Mouse (Mus musculus): ENCODE results near the gene Adamts1. TPM values are rescaled to one million over a fixed set of nuclear protein-coding genes. Genes with fewer than 3 reads are reported as not detected.

Adamts1 gene
- polyA plus RNA-seq (2012; rRNA removed) = 6.7 and 7.4 TPM in 2 replicates

DNA sequence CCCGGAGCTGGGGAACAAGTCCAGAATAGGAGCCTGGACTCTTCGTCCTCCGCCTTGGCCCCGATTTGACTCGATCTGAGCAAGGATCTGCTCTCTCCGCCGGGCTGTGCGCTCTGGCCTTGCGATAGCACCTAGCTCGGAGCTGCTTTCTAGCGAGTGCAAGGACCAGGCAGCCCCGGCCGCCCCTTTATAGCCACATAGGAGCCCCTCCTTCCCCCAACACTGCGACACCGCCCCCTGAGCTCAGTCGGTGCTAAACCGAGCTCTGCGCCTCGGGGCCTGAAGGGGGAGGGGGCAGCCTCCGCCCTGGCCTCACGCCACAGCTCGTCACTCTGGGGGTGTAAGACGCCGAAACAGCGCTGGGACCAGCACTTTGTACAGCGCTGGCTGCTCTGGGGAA, at the start of gene Adamts1:
Adamts1 (minus strand) TSS at position 160 of the 400 bp plus-strand sequence.
- peak; percentile 37 to 67 for DNase-seq (ENCODE audit: extremely low spot score in 1 of 2, low spot score in 1 of 2)

DNA sequence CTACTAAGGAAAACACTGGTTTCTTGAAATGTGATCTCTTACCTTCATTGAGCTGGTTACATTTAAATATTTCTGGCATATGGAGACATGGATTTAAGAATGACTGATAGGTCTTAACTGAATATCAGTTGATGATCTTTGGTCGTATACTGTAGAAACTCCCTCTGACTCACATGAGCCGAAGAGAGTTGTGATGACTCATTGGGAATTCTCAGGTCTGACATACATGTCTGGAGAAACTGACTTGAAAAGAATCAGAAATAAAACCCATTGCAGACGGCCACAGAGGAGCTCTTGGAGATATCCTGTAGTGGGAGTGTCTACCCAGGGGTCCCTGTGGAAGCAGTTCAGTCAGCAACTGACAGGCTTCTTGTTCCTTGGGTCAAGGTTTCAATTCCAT, 24.2 kb upstream of the Adamts1 start:
- no peak for DNase-seq (ENCODE audit: extremely low spot score in 1 of 2, low spot score in 1 of 2)

GRCm38 (mm10) chr16:85822330-85822916, 19.5 kb upstream of the Adamts1 start:
- DNase-seq (ENCODE audit: extremely low spot score in 1 of 2, low spot score in 1 of 2) = no peak

- DNase-seq (ENCODE audit: extremely low spot score in 1 of 2, low spot score in 1 of 2) = no peak
These were observed 17.0 kb upstream of the Adamts1 start for GRCm38 (mm10) chr16:85819808-85820458.

- no peak for DNase-seq (ENCODE audit: extremely low spot score in 1 of 2, low spot score in 1 of 2)
These were observed 11.2 kb upstream of the Adamts1 start for GRCm38 (mm10) chr16:85814116-85814515.

DNA sequence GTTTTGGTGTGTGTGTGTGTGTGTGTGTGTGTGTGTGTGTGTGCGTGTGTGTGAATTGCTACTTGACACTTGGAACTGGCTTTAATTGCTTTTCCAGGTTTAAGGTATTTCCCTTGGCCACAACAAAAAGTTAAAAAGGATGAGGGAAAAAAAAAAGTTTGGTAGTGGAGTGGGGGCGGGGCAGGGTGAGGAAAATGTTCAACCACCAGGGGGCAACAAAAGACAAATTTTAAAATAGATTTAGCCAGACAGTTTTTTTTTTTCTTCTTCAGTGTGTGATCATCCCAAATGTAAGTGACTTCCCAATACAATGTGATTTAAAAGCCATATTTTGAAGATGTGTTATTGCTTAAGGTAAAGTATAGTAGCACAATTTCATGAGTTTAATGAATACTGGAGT, 4.7 kb upstream of the Adamts1 start:
- peak in 1 of 2 experiments; percentile 82 for DNase-seq (ENCODE audit: extremely low spot score in 1 of 2, low spot score in 1 of 2)

GRCm38 (mm10) chr16:85807072-85807471, 4.2 kb upstream of the Adamts1 start:
- DNase-seq (ENCODE audit: extremely low spot score in 1 of 2, low spot score in 1 of 2) = peak in 1 of 2 experiments; percentile 84

DNA sequence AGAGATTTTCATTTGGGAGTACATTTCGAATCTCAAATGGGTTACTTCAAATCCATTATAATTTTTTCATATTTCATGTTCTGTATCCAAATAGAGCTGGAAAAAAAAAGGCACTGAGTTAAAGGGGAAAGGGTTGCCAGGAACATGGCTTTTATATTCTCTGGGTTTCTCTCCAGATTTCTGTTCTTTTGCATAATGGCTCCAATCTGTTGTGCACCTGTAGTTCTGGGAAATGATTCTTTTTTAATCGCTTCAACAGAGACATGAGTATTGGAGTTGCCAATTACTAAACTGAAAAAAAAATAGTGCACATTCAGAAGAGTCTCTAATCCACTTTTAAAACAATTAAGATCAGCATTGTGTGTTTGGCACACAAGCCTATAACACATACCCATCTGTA, 2.7 kb upstream of the Adamts1 start:
- no peak for DNase-seq (ENCODE audit: extremely low spot score in 1 of 2, low spot score in 1 of 2)

DNA sequence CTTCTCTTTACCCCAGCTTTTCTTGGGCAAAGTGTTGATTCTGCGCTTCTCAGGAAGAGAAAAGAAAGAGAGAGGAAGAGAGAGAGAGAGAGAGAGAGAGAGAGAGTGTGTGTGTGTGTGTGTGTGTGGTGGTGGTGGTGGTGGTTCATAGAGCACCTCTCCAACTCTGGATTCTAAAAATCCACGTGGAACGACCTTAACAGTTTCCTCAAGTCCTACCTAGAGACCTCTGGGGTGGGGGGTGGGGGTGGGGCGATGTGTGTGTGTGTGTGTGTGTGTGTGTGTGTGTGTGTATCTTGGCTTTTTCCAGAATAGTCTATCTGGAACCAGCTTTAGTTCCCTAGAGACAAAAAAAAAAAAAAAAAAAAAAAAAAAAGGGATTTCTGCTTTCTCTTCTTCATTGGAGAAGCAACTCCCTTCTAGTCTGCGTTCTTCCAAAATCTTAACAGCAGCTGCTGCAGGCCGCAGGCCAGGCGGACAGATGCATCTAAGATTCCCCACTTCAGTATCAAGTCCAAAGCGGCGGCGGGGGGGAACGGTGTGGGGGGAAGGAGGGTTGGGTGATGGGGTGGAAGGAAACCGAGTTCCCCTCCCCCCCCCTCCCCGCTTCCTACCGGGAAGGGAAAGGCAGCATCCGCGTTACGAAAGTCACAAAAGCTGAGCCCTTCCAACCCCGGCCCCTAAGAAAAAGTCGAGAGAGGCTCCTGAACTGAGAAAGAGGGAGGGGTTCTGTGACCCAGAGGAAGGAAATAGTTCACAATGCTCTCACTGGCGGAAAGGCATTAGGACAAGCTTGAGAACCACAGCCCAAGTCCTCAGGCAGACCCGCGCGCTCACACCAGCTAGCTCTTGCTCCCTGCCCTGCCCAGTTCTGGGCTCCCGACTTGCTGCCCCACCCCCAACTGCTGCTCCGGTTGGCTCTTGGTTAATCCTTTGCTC, 969 bp upstream of the Adamts1 start:
- peak in 1 of 2 experiments; percentile 17 for DNase-seq (ENCODE audit: extremely low spot score in 1 of 2, low spot score in 1 of 2)

DNA sequence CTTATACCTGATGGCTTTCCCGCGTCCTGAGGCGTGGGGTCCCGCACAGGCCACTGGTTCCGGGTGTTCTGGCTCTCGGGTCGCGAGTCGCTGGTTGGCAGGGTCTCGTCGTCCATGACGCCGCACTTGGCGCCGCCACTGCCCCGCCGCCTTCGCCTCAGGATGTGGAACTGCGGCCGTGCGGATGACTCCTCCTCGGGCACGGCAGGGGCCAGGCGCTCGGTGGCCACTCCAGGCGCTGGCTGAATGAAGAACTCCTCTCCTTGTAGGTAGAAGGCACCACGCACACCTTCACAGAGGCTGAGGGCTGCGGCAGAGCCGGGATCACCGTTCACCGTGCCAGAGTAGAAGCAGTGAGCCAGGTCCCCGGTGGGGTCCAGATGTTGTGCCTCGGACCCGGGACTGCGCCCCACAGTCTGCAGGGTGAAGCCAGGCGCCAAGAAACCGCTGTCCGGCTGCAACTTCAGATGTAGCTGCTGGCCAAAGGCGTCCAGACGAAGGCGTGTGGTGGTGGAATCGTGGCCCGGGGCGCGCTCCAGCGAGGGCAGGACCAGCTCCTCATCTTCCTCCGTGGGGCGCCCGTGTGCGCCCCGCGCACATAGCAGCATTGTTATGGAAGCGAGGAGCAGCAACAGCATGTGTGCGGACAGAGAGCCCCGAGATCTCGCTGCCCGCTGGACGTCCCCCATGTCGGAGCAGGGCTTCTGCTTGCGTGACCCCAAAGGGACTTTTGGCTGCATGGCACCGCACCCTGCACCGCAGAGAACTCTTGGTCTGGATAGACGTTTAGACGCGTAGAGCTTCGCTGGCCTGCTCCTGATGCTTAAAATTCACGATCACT, 722 bp downstream of the Adamts1 start:
- peak in 1 of 2 experiments; percentile 11 for DNase-seq (ENCODE audit: extremely low spot score in 1 of 2, low spot score in 1 of 2)

- DNase-seq (ENCODE audit: extremely low spot score in 1 of 2, low spot score in 1 of 2) = peak; percentile 49 to 81
These were observed 1.7 kb downstream of the Adamts1 start for GRCm38 (mm10) chr16:85801252-85801651.

GRCm38 (mm10) chr16:85800691-85801090, 2.2 kb downstream of the Adamts1 start:
- DNase-seq (ENCODE audit: extremely low spot score in 1 of 2, low spot score in 1 of 2) = peak; percentile 72 to 87

- DNase-seq (ENCODE audit: extremely low spot score in 1 of 2, low spot score in 1 of 2) = no peak
These were observed 2.9 kb downstream of the Adamts1 start for GRCm38 (mm10) chr16:85799971-85800370.

DNA sequence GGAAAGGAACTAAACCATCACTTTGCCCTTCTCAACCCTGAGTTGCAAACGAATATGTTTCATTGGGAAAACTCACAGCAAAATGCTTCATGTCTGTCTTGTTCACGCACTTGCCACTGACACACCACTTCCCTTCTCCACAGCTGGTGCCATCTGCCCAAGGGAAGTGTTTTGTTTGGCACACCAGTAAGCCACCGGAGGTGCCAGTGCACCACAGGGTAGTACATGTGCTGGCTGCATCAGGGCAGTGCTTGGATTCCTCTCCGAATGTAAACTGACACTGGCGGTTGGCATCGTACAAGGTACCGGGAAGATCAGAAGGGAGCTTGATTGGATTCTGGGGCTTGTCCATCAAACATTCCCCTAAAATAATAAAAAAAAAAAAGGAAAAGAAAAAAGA, 4.6 kb downstream of the Adamts1 start:
- no peak for DNase-seq (ENCODE audit: extremely low spot score in 1 of 2, low spot score in 1 of 2)

DNA sequence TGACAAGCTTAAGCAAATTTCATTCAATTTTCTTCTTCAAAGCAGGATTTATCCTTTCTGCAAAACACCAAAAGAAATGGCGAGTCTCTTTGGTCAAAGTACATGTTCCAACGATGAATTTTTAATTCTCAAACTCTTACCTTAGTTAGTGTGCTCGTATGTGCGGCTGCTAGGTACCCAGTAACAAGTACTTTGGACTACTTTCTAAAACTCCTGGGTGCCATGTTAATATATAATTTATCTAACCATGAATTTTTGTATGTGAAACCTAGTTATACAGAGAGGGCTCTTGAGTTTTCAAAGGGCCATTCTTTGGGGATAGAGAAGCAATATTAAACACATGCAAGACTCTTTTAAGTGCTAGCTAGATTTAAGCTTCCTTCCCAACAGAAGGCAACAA, 5.8 kb downstream of the Adamts1 start:
- no peak for DNase-seq (ENCODE audit: extremely low spot score in 1 of 2, low spot score in 1 of 2)

DNA sequence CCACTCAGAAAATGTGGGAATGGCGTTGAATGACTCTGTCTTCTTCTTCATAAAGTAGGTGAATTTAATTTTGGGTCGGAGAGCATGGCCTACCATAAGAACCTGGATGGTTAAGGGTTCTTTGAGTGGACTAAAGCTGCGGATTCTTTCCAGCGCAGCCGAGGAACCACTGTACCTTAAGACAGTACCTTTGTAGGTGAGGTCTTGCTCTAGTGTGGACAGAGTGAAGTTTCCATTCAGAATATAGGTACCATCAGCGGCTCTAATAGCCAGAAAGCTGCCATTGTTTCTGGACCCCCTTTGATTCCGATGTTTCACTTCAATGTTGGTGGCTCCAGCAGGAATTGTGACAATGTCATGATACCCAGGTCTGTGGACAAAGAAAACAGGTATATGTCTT, 7.2 kb downstream of the Adamts1 start:
- no peak for DNase-seq (ENCODE audit: extremely low spot score in 1 of 2, low spot score in 1 of 2)

GRCm38 (mm10) chr16:85793166-85793830, 9.6 kb downstream of the Adamts1 start:
- DNase-seq (ENCODE audit: extremely low spot score in 1 of 2, low spot score in 1 of 2) = no peak

DNA sequence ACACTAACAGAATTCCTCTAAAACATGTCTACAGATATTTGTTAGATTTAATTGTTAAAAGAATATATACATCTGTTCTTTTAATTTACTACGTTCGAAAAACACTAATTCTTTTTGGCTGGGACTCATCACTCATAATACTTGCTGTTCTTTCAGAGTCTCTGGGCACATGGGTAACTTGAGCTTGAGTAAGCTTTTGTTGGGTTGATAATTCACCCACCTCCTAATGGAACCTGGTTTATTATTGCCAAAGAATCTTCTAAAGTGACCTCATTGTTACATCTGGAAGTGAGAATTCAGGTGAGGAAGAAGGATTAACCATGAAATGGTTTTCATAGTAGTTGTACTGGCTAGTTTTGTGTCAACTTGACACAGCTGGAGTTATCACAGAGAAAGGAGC, 21.8 kb downstream of the Adamts1 start:
- no peak for DNase-seq (ENCODE audit: extremely low spot score in 1 of 2, low spot score in 1 of 2)

- peak in 1 of 2 experiments; percentile 51 for DNase-seq (ENCODE audit: extremely low spot score in 1 of 2, low spot score in 1 of 2)
These were observed 23.1 kb downstream of the Adamts1 start for GRCm38 (mm10) chr16:85779775-85780174.

DNA sequence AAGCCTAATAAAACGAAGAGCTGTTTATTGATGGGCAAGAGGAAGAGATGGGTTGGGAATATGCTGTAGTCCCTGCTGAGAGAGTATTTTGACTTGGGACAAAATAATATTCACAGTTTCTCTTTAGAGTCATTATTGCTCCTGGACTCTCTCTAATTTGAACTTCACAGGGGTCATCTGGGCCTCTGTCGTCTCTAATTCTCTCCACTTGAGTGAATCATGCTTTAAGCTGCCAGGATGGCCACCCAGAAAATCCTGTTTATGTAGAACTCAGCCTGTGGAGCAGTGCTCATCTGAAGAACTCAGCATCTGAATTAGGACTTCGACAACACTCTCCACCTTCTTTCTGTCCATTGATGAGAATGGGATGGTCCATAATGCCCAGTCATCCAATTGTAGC, 30.6 kb downstream of the Adamts1 start:
- DNase-seq (ENCODE audit: extremely low spot score in 1 of 2, low spot score in 1 of 2) = no peak

Data from frontal cortex, adult 2 months (tissue).